Comparison of ENCODE assay signal across 8 mouse cellular contexts in genomic region chr9:54916401-54916800, GRCm38 (mm10). TPM values are rescaled to one million over a fixed set of nuclear protein-coding genes. Genes with fewer than 3 reads are reported as not detected.
A peak's percentile ranks its signal among the peaks of the same experiment; 100 is the strongest.
DNase-seq lines count a peak whose midpoint lies in the region; ATAC-seq lines count a peak whose summit lies in the region.

No protein-coding gene starts in this region.

- H3K36me3 ChIP-seq in forebrain, embryonic 16.5 days (ENCODE audit: control insufficient read depth, insufficient read depth) = peaks cover 5% of the 10 kb centered on the region; the same call in 1 of the 2 replicates
- peaks cover 6% of the 10 kb centered on the region; the same call in 1 of the 2 replicates for H3K36me3 ChIP-seq in liver, embryonic 15.5 days (replicated peaks)

- H3K4me3 ChIP-seq in forebrain, embryonic 16.5 days (replicated peaks; ENCODE audit: low read length) = no peak overlapping the region; the same call in 1 of the 2 replicates
- no peak overlapping the region for H3K4me3 ChIP-seq in liver, embryonic 15.5 days (replicated peaks)

- no peak overlapping the region for H3K27ac ChIP-seq in forebrain, embryonic 16.5 days (ENCODE audit: low read length)
- no peak overlapping the region for H3K27ac ChIP-seq in liver, embryonic 15.5 days (replicated peaks)

- H3K4me1 ChIP-seq in forebrain, embryonic 16.5 days (replicated peaks; ENCODE audit: control insufficient read depth, insufficient read depth, low read length) = peaks cover 5% of the 10 kb centered on the region
- peaks cover 9% of the 10 kb centered on the region; the same call in 1 of the 2 replicates for H3K4me1 ChIP-seq in liver, embryonic 15.5 days (replicated peaks)

- WGBS in forebrain, embryonic 16.5 days = 62% methylated on average over 8 of the region's 8 CpGs
- 65% methylated on average over 8 of the region's 8 CpGs for WGBS in liver, embryonic 15.5 days (ENCODE audit: insufficient replicate concordance)

- H3K9ac ChIP-seq in forebrain, embryonic 16.5 days (replicated peaks; ENCODE audit: low read depth, low read length) = no peak overlapping the region
- no peak overlapping the region for H3K9ac ChIP-seq in liver, embryonic 15.5 days

- no peak; the same call in 1 of the 2 replicates for ATAC-seq in forebrain, embryonic 16.5 days
- ATAC-seq in liver, embryonic 15.5 days (ENCODE audit: insufficient read depth) = 0 out of 2 replicates have a peak, but pooled peaks have one; percentile 2

- no peaks in the 10 kb centered on the region; the same call in 1 of the 2 replicates for H3K9me3 ChIP-seq in forebrain, embryonic 16.5 days (ENCODE audit: control insufficient read depth, low read length)
- H3K9me3 ChIP-seq in liver, embryonic 15.5 days (replicated peaks) = no peaks in the 10 kb centered on the region

- H3K27me3 ChIP-seq in forebrain, embryonic 16.5 days (replicated peaks; ENCODE audit: control insufficient read depth, insufficient read depth, low read length) = no peaks in the 10 kb centered on the region
- H3K27me3 ChIP-seq in liver, embryonic 15.5 days = peaks cover 19% of the 10 kb centered on the region

- H3K4me2 ChIP-seq in forebrain, embryonic 16.5 days (ENCODE audit: low read length) = peak overlapping the region; percentile 94
- no peak overlapping the region for H3K4me2 ChIP-seq in liver, embryonic 15.5 days

- peak; percentile 10 for DNase-seq in embryo, embryonic 10.5 days (ENCODE audit: low spot score)
- DNase-seq in embryo, embryonic 9.5 days (ENCODE audit: extremely low spot score) = no peak
- peak; percentile 43 for DNase-seq in ES-CJ7 (ENCODE audit: low read depth, low spot score)
- DNase-seq in frontal cortex, postnatal 14 days (ENCODE audit: low spot score in 2 of 2) = no peak
- no peak for DNase-seq in left cerebral cortex, adult 9 months (ENCODE audit: low spot score in 2 of 2)
- no peak for DNase-seq in kidney, postnatal 25 days

RNA-seq across cellular contexts. Expression of gene Hykk, which starts 0.7 kb away (rescaled TPM):
- 1.5 and 1.6 TPM in 2 replicates for polyA plus RNA-seq in forebrain, embryonic 16.5 days (2015; fragmentation: Nextera tagmentation; extraction: Ambion mirVana)
- polyA plus RNA-seq in liver, embryonic 15.5 days (2015; fragmentation: Nextera tagmentation; extraction: Ambion mirVana) = 2.6 and 3.0 TPM in 2 replicates

RNA-seq across cellular contexts. Expression of gene Psma4, which starts 34.2 kb away (rescaled TPM):
- polyA plus RNA-seq in forebrain, embryonic 16.5 days (2015; fragmentation: Nextera tagmentation; extraction: Ambion mirVana) = 287 and 291 TPM in 2 replicates
- 135 and 138 TPM in 2 replicates for polyA plus RNA-seq in liver, embryonic 15.5 days (2015; fragmentation: Nextera tagmentation; extraction: Ambion mirVana)

RNA-seq across cellular contexts. Expression of gene AY074887, which starts 34.4 kb away (rescaled TPM):
- polyA plus RNA-seq in forebrain, embryonic 16.5 days (2015; fragmentation: Nextera tagmentation; extraction: Ambion mirVana) = 0.86 and 1.2 TPM in 2 replicates
- polyA plus RNA-seq in liver, embryonic 15.5 days (2015; fragmentation: Nextera tagmentation; extraction: Ambion mirVana) = 0.31 and 0.41 TPM in 2 replicates

RNA-seq across cellular contexts. Expression of gene Ireb2, which starts 52.8 kb away (rescaled TPM):
- 53.5 and 60.9 TPM in 2 replicates for polyA plus RNA-seq in forebrain, embryonic 16.5 days (2015; fragmentation: Nextera tagmentation; extraction: Ambion mirVana)
- polyA plus RNA-seq in liver, embryonic 15.5 days (2015; fragmentation: Nextera tagmentation; extraction: Ambion mirVana) = 8.3 and 8.8 TPM in 2 replicates

Comparison
In these comparisons a context has a peak if more than half of its experiments do, and no peak if none do; other contexts are left out.
1. DNase-seq: peak in embryo, embryonic 10.5 days (single experiment) and ES-CJ7 (single experiment); none in embryo, embryonic 9.5 days (single experiment), frontal cortex, postnatal 14 days (0 of 2), left cerebral cortex, adult 9 months (0 of 2) and kidney, postnatal 25 days (0 of 2).